Mouse (Mus musculus): ENCODE measurements around the gene Ifitm5. TPM values are rescaled to one million over a fixed set of nuclear protein-coding genes. Genes with fewer than 3 reads are reported as not detected.

The Ifitm5 gene
- polyA plus RNA-seq, 1 experiment = 0.81 TPM

- DNase-seq = no peak
- no peaks in the 10 kb centered on the region for H3K27me3 ChIP-seq (ENCODE audit: control insufficient read depth, insufficient read depth, low read length)
- H3K36me3 ChIP-seq (ENCODE audit: control insufficient read depth, insufficient read depth, low read length) = no peaks in the 10 kb centered on the region
- 87% methylated on average over 7 of the region's 7 CpGs for WGBS
- peaks cover 8% of the 10 kb centered on the region for H3K4me1 ChIP-seq (replicated peaks; ENCODE audit: control insufficient read depth, insufficient read depth, low read length)
- H3K27ac ChIP-seq (ENCODE audit: control insufficient read depth, insufficient read depth, low read length) = no peak overlapping the region
- H3K4me3 ChIP-seq (ENCODE audit: control insufficient read depth, insufficient read depth, low read length) = no peak overlapping the region
- TF ChIP-seq POLR2A (IDR thresholded peaks at IDR 0.05; ENCODE audit: control insufficient read depth, extremely low read depth, insufficient read depth, low read length, poor library complexity) (no peak), CTCF (IDR thresholded peaks at IDR 0.05; ENCODE audit: borderline replicate concordance, control insufficient read depth, extremely low read depth, insufficient read depth, low read length, poor library complexity) (no peak)
Measured at GRCm38 (mm10) chr7:140907697-140908096, 42.4 kb downstream of the Ifitm5 start.

DNA sequence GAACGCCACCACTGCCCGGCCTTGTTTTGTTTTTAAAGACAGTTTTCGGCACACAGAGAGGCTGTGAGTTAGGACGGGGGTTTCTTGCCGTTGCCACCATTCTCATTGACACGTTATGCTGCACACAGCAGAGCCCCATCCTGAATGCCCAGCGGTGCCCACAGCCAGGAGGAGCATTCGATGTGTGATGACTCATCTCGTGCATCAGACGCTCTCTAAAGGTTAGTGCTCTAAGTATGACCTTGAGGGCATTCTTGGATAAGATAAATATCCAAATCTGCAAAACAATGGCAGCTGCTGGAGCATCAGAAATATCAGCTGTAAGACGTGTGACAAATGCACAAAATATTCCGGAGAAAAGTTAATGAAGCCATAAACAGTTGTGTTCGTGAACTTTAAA lies 43.0 kb downstream of the Ifitm5 start:
- DNase-seq = no peak
- H3K27me3 ChIP-seq (ENCODE audit: control insufficient read depth, insufficient read depth, low read length) = no peaks in the 10 kb centered on the region
- H3K36me3 ChIP-seq (ENCODE audit: control insufficient read depth, insufficient read depth, low read length) = no peaks in the 10 kb centered on the region
- H3K4me1 ChIP-seq (replicated peaks; ENCODE audit: control insufficient read depth, insufficient read depth, low read length) = peaks cover 8% of the 10 kb centered on the region
- H3K27ac ChIP-seq (ENCODE audit: control insufficient read depth, insufficient read depth, low read length) = no peak overlapping the region
- 92% methylated on average over 13 of the region's 13 CpGs for WGBS
- no peak overlapping the region for H3K4me3 ChIP-seq (ENCODE audit: control insufficient read depth, insufficient read depth, low read length)
- TF ChIP-seq POLR2A (IDR thresholded peaks at IDR 0.05; ENCODE audit: control insufficient read depth, extremely low read depth, insufficient read depth, low read length, poor library complexity) = no peak
- TF ChIP-seq CTCF (IDR thresholded peaks at IDR 0.05; ENCODE audit: borderline replicate concordance, control insufficient read depth, extremely low read depth, insufficient read depth, low read length, poor library complexity) = no peak

GRCm38 (mm10) chr7:140905642-140906081 lies 44.4 kb downstream of the Ifitm5 start:
- 99% methylated on average over 2 of the region's 2 CpGs for WGBS
- Histone ChIP-seq H3K27ac (ENCODE audit: control insufficient read depth, insufficient read depth, low read length) (no peak overlapping the region), H3K4me3 (ENCODE audit: control insufficient read depth, insufficient read depth, low read length) (no peak overlapping the region), H3K27me3 (ENCODE audit: control insufficient read depth, insufficient read depth, low read length) (no peaks in the 10 kb centered on the region), H3K36me3 (ENCODE audit: control insufficient read depth, insufficient read depth, low read length) (no peaks in the 10 kb centered on the region), H3K4me1 (replicated peaks; ENCODE audit: control insufficient read depth, insufficient read depth, low read length) (peaks cover 8% of the 10 kb centered on the region)
- TF ChIP-seq CTCF (IDR thresholded peaks at IDR 0.05; ENCODE audit: borderline replicate concordance, control insufficient read depth, extremely low read depth, insufficient read depth, low read length, poor library complexity) (no peak), POLR2A (IDR thresholded peaks at IDR 0.05; ENCODE audit: control insufficient read depth, extremely low read depth, insufficient read depth, low read length, poor library complexity) (no peak)
- DNase-seq = no peak

DNA sequence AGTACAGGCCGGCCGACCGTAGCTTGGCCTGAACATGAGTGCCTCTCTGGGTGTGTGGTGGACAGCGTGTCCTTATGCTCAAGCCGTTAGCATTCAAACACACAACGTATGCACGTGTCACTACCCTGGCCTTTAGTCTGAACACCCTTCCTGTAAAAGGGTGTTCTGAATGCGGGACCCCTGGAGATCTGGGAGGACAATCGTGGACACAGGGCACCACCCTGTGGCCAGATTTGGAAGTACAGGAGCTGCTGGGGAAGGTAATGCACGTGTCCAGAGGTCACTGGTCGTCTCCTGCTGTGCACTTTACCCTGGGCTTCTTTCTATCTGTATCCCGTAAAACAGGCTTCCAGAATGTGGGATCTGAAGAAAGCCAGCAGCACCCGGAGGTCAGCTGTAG lies 46.9 kb downstream of the Ifitm5 start:
- peak; percentile 82 for DNase-seq
- Histone ChIP-seq H3K27me3 (ENCODE audit: control insufficient read depth, insufficient read depth, low read length) (no peaks in the 10 kb centered on the region), H3K27ac (ENCODE audit: control insufficient read depth, insufficient read depth, low read length) (no peak overlapping the region), H3K4me3 (ENCODE audit: control insufficient read depth, insufficient read depth, low read length) (no peak overlapping the region), H3K36me3 (ENCODE audit: control insufficient read depth, insufficient read depth, low read length) (no peaks in the 10 kb centered on the region; the same call in 1 of the 2 replicates), H3K4me1 (replicated peaks; ENCODE audit: control insufficient read depth, insufficient read depth, low read length) (no peaks in the 10 kb centered on the region)
- WGBS = 28% methylated on average over 13 of the region's 13 CpGs
- TF ChIP-seq CTCF (IDR thresholded peaks at IDR 0.05; ENCODE audit: borderline replicate concordance, control insufficient read depth, extremely low read depth, insufficient read depth, low read length, poor library complexity) (peak; percentile 90; the same call in 1 of the 2 replicates), POLR2A (IDR thresholded peaks at IDR 0.05; ENCODE audit: control insufficient read depth, extremely low read depth, insufficient read depth, low read length, poor library complexity) (no peak)

DNA sequence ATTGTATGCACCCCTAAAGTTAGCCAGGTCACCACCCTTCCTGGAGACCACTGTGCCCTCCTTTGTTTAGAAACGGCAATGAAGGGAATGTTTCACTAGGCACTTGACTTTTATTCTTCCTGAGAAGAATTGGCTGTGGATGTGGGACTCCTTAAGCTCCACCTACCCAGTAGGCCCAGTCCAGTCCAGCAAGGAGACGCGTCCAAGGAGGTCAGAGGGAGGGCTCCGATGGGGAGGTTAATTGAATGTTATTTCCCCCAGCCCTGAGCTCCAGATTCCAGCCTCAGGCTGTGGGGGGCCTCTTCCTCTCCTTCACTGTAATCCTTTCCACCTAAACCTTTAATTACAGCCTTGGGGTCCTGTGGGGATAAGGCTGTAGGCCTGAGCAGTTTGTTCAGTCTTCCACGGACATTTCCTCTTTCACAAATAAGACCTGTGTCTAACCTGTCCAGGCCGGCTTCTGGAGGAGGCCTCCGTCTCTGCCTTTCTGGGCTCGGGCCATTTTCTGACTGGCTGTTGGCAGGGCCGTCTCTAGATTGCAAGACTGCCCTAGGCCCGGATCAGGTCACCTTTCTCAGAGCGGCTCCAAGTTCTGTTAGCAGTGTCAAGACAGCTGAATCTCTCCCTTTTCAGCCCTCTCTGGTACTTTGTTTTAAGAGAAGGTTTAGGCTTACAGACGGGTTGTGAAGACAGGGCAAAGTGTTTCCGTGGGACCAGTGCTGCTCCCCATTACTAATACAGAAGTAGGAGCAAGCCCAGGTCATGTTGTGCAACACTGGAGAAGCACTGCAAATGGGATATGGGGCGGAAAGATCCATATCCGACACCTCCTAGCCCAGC lies 47.8 kb downstream of the Ifitm5 start:
- Histone ChIP-seq H3K36me3 (ENCODE audit: control insufficient read depth, insufficient read depth, low read length) (peaks cover 7% of the 10 kb centered on the region), H3K4me1 (replicated peaks; ENCODE audit: control insufficient read depth, insufficient read depth, low read length) (no peaks in the 10 kb centered on the region), H3K27ac (ENCODE audit: control insufficient read depth, insufficient read depth, low read length) (no peak overlapping the region), H3K4me3 (ENCODE audit: control insufficient read depth, insufficient read depth, low read length) (no peak overlapping the region), H3K27me3 (ENCODE audit: control insufficient read depth, insufficient read depth, low read length) (no peaks in the 10 kb centered on the region)
- TF ChIP-seq CTCF (IDR thresholded peaks at IDR 0.05; ENCODE audit: borderline replicate concordance, control insufficient read depth, extremely low read depth, insufficient read depth, low read length, poor library complexity) (no peak), POLR2A (IDR thresholded peaks at IDR 0.05; ENCODE audit: control insufficient read depth, extremely low read depth, insufficient read depth, low read length, poor library complexity) (no peak)
- DNase-seq = no peak
- WGBS = 93% methylated on average over 15 of the region's 15 CpGs

DNA sequence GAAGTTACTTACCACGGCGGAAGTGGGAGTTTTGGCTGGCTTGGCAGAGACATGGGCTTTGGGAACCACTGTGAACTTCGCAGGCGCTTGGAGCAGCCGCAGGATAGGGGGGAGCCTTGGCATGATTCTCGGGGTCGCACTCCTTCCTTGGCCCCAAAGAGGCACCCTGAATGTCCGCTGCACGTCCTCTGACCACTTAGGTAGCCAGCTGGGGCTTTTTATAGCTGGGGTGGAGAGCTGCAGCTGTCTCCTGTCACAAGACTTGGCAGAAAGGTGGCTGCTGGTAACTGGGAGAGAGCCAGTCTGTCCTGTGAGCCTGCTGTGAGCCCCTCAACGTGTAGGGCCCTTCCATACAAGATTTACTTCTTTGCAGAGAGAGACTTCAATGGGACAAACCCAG lies 49.9 kb downstream of the Ifitm5 start, which contains the start of gene Cox8b:
Gene Cox8b (minus strand): TSS at position 227 of the 400 bp plus-strand sequence.
- Histone ChIP-seq H3K27me3 (ENCODE audit: control insufficient read depth, insufficient read depth, low read length) (no peaks in the 10 kb centered on the region), H3K4me3 (ENCODE audit: control insufficient read depth, insufficient read depth, low read length) (no peak within 1 kb of the TSS), H3K36me3 (ENCODE audit: control insufficient read depth, insufficient read depth, low read length) (peaks cover 12% of the 10 kb centered on the region), H3K4me1 (replicated peaks; ENCODE audit: control insufficient read depth, insufficient read depth, low read length) (no peaks in the 10 kb centered on the region), H3K27ac (ENCODE audit: control insufficient read depth, insufficient read depth, low read length) (no peak within 1 kb of the TSS)
- no peak for DNase-seq
- no peak for TF ChIP-seq POLR2A (IDR thresholded peaks at IDR 0.05; ENCODE audit: control insufficient read depth, extremely low read depth, insufficient read depth, low read length, poor library complexity)
- no peak for TF ChIP-seq CTCF (IDR thresholded peaks at IDR 0.05; ENCODE audit: borderline replicate concordance, control insufficient read depth, extremely low read depth, insufficient read depth, low read length, poor library complexity)
- 83% methylated on average over 10 of the region's 10 CpGs for WGBS
